ENCODE assay signal across 8 mouse cellular contexts in genomic region chr7:49923376-49923775, GRCm38 (mm10). TPM values are rescaled to one million over a fixed set of nuclear protein-coding genes. Genes with fewer than 3 reads are reported as not detected.
DNase-seq lines count a peak whose midpoint lies in the region; ATAC-seq lines count a peak whose summit lies in the region.

No protein-coding gene starts in this region.

- peak overlapping the region; percentile 79 for H3K27ac ChIP-seq in hindbrain, embryonic 15.5 days (replicated peaks)

- peak overlapping the region; percentile 29; the same call in 1 of the 2 replicates for H3K4me2 ChIP-seq in hindbrain, embryonic 15.5 days

- peaks cover 9% of the 10 kb centered on the region for H3K4me1 ChIP-seq in hindbrain, embryonic 15.5 days (replicated peaks)

- WGBS in hindbrain, embryonic 15.5 days = under 1% methylated on average over 13 of the region's 13 CpGs

- H3K9ac ChIP-seq in hindbrain, embryonic 15.5 days = no peak overlapping the region

- H3K27me3 ChIP-seq in hindbrain, embryonic 15.5 days = peaks cover 6% of the 10 kb centered on the region; the same call in 1 of the 2 replicates

- no peaks in the 10 kb centered on the region for H3K9me3 ChIP-seq in hindbrain, embryonic 15.5 days

- DNase-seq in NIH3T3 (ENCODE audit: low read depth) = peak; percentile 92
- DNase-seq in cerebellum, postnatal 14 days = peak; percentile 88 to 93
- DNase-seq in frontal cortex, postnatal 36 days (ENCODE audit: low spot score in 2 of 2) = peak; percentile 73 to 93
- peak; percentile 74 for DNase-seq in left cerebral cortex, adult 11 months (ENCODE audit: low spot score)
- DNase-seq in lung, postnatal 4 days = peak; percentile 73 to 82
- DNase-seq in retina, postnatal 7 days (ENCODE audit: low read depth, low spot score) = peak; percentile 81
- DNase-seq in urinary bladder, adult 18-20 months (ENCODE audit: low spot score in 2 of 2) = peak; percentile 50 to 56

- ATAC-seq in hindbrain, embryonic 15.5 days (ENCODE audit: low FRiP score, low read depth) = peak; percentile 78

- no peak overlapping the region for H3K4me3 ChIP-seq in hindbrain, embryonic 15.5 days

- no peaks in the 10 kb centered on the region for H3K36me3 ChIP-seq in hindbrain, embryonic 15.5 days

RNA-seq across cellular contexts. Expression of gene Slc6a5, which starts 13.4 kb away (rescaled TPM):
- polyA plus RNA-seq in hindbrain, embryonic 15.5 days (2015; fragmentation: Nextera tagmentation; extraction: Ambion mirVana) = 10.7 and 11.5 TPM in 2 replicates

RNA-seq across cellular contexts. Expression of gene Nell1, which starts 51.3 kb away (rescaled TPM):
- polyA plus RNA-seq in hindbrain, embryonic 15.5 days (2015; fragmentation: Nextera tagmentation; extraction: Ambion mirVana) = 30.0 and 31.6 TPM in 2 replicates
